Mouse (Mus musculus) monocyte, adult 2 months (primary cell): ENCODE data around the gene Gm20532.

Experiments used
- DNase-seq, 2 experiments: peaks; one replicate each; pipeline ENCODE4 v3.0.0; 2022; ENCODE audit warnings: low spot score in 2 of 2, low read depth in 1 of 2

Gm20532 gene

DNA sequence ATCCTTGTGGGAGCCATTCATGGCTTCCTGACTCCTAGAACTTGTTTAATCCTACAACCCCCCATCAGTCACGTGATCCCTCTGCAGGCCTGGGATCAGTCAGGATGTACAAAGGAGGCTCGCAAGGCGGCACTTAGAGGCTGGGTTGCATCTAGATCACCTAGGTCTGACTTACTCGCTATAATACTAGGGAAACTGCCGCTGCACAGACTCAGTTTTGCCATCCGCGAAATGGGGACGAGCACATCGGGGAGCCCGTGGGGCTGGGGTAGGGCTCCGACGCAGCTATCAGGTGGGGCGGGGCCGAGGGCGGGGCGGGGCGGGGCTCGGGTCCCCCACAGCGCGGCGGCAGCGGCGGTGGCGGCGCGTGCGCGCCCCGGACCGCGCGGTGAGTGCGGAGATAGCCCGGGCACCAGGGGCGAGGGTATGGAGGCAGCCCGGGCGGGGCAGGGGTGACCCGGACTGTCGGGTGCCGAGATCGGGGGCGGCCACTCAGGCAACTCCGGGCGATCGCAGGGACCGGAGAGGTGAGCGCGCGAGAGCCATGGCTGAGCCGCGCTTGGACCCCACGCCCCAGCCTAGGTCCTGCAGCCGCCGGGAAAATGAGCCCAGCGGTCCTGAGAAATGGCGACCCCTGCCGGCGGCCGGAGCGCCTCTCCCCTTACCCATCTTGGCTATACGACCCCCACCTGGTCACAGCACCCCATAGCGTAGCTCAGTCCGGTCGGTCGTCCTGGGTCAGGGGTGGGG is at the start of gene Gm20532:
Gm20532 (plus strand) TSS at position 346 of the 750 bp plus-strand sequence.
- DNase-seq, result no peak

DNA sequence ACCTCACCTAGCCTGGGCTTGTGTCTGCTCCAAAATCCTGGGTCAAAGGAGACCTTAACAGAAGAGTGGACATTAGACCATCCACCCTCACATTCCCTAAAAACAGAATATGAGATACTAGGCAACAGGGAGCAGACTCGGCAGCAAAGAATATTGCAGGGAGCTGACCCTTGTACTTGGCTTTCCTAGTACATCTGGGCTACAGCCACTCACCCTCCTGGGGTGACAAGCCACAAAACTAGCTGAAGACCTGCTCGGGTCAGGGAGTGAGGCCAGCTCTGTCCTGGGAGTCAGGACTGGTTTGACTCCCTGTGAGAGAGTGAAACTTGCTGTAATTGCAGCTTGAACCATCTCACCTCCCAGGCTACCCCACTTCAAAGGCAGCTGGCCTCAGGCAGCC is 46.9 kb upstream of the Gm20532 start:
- DNase-seq, result no peak

DNA sequence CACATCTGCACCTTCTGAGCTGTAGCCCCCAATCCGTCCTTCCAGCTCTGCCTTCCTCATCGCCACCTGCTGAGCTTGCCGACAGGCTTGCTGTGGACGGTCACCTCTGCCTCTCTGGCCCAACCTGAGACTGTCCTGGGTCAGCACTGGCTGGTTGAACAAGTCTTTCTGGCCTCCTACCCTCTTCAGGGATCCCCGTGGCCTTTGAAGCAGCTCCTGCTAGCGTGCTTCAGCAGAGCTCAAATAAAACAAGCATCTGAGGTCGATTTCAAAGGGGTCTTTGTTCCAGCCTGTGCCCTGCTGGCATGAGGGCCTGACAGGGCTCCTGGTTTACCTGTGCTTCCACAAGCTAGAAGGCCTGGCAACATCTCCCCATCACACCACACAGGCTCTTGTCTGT is 45.7 kb upstream of the Gm20532 start:
- DNase-seq, result no peak

GRCm38 (mm10) chr2:26541258-26541910 is 45.1 kb upstream of the Gm20532 start:
- DNase-seq, result no peak

DNA sequence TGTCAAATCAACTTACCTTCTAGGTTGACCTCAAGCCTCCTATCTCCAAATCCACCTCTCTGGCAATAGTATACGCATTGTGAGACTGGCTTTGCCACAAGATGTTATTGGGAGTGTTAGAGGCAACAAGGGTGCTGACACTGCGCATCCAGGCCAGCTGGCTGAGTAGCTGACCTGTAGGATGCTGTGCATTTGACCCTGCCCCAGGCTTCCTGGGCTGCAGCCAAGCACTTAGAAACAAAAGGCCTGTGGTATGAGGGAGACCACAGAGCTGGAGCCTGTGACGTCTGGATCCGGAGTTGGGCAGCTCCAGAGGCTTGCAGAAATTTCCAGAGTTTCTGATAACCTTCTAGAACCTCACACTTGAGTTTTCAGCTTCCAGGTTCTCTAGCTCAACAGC is 43.3 kb upstream of the Gm20532 start:
- DNase-seq, result no peak

DNA sequence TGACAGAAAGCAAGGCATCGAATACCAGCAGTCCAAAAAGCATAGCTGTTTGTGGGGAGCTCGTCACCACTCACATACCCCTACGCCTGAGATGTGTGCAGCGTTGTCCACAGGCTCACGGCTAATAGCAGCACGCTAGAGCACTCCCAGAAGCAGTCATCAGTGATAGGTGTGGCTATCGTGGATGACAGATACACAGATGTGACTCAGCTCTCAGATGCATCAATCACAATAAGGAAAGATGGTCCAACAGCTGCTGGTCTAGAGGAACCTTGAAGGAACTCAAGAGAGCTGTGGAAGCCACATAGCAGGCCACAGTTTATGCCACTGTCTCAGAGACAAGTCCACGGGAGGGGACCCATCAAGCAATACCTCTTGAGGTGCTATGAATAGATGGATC is 42.7 kb upstream of the Gm20532 start:
- no peak for DNase-seq

DNA sequence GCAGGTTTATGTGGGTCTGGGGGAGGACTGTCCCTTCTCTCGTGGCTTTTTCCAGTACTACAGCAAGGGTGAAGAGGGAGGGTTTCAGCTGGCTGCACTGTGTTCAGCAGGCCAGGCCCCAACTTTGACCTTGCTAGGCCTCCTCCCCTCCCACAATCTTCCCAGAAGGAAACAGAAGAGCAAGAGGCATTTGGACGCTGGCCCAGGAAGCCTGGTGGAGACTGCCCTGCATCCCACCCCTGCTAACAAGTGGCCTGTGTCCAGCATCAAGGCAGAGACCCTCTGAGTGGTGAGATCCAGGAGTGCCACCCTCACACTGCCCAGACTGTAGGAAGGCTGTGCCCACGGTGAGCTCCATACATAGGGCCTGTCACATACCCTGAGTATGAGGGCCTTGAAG is 42.2 kb upstream of the Gm20532 start:
- DNase-seq, result no peak

DNA sequence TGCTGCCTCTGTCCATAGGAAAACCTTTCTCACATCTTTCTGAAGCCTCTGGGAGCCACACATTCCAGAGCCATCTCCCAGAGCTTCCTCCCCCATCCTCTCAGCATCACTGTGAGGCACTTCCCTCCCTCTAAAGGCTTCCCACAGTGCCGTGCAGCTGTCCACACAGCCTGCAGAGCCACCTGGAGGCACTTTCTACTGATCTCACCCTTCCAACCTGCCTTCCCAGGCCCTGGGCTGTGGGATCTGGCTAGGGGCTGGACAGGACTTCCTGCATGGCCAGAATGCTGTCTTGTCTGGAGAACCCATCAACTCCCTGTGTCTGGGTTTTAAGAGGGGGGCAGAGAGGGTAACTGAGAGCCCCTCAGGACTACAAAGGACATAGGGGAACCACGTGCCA is 39.0 kb upstream of the Gm20532 start:
- no peak for DNase-seq

DNA sequence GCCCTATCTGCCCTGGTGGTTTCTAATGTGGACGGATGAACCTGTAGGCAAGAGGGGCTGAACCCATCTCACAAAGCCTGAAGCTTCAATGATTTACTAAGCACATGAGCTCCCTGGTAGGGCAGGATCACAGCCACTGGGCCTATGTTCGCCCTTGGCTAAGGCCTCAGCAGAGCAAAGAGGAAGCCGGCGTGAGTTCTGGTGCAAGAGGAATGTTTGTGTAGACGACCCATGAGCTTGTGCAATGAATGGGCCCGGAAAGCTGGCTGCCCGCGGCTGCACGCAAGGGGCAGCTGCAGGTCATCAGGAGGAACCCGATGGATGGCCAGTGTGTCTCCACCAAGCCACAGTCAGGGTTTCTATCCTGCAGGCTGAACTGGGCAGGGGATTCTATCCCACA is 36.6 kb upstream of the Gm20532 start:
- peak; percentile 70 to 76 for DNase-seq

- DNase-seq, result no peak
These were observed 36.2 kb upstream of the Gm20532 start for GRCm38 (mm10) chr2:26550205-26550604.

- no peak for DNase-seq
These were observed 35.7 kb upstream of the Gm20532 start for GRCm38 (mm10) chr2:26550777-26551176.

- DNase-seq, result no peak
These were observed 35.0 kb upstream of the Gm20532 start for GRCm38 (mm10) chr2:26551446-26551845.

DNA sequence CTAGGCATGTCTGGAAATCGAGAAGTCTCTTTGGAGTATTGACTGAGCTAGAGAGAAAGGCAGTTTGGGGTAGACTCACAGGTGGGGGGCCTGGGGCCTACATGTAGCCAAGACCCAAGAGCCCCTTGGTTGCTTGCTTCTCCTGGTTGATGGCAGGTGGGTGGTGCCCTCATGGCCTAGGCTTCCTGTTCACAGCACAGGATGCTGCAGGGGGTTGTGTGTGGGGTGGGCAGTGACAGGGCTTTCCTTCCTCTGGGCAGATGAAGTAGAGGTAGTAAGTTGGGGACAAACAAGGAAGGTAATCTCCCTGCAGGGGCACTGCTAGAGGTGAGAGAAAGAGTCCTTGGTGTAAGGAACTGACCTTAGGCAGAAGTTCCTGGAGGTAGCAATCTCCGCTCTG is 34.4 kb upstream of the Gm20532 start:
- no peak for DNase-seq

DNA sequence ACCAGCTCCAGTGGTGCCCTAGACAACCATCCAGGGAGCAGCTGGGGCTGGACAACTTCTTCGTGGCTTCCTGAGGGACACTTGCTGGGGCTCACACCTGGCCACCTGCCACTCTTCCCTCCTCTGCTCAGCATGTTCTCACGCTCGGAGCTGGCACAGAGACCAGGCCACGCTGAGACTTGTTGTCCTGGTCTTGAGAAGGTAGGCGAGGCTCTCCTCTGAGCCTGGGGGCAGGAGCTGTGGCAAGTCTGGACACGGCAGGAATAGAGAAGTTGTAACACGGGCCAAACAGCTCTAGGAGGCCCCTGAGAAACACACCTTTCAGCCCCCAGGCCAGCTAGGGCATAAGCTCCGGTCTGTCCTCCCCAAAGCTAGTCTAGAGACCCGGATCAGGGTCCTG is 32.5 kb upstream of the Gm20532 start:
- no peak for DNase-seq

DNA sequence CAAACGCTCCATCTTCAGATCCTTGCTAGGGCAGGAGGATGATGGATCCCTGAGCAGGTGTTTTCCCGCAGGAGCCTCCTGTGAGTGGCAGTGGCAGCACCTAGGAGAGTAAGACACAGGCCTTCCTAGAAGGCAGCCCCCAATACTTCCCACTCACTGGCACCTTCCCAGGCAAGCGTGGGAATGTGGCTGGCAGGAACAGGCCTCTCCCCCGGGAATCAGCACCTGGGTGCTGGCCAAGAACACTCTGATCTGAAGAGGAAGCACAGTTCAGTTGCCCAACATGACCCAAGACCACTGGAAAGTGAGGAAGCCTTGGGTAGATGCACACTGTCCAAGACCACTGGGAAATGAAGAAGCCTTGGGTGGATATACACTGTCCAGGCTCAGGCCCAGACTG is 31.4 kb upstream of the Gm20532 start:
- DNase-seq, result no peak

DNA sequence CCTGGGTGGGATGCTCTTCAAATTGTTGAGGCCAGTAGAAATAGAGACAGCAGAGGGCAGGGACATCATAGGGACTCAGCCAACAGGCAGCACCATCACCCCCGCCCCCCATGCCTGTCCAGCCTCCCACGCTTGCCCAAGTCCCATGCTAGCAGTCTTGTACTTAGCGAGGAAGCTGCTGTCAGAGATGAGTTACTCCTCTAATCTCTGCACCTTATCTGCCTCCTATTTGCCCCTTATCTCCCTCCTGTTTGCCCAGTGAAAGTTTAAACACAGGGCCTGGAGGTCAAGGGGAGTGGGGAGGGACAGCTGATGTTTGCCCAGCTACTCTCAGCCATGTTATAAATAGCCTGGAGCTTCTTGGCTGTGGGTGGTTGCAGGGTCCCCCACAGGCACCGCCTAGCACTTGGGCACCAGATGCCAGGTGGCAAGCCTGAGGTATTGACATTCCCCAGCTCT is 29.9 kb upstream of the Gm20532 start:
- no peak for DNase-seq

DNA sequence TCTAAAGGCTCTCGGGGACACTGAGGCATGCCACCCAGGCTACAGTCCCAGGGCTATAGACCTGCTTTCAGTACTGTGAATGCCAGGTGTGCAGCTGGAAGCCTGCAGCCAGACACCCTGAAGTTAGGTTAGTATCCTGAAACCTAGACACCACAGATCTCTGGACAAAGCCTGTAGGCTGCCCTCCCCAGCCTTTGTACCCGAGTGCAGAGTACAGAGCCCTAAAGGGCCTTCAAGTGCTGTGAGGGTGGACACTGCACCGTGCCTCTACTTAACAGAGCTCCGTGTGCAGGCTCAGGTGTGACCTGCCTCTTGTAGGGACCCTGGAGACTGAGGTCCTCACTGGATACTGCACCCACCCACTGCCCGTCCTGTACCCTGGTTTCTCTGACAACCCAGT is 25.9 kb upstream of the Gm20532 start:
- no peak for DNase-seq

GRCm38 (mm10) chr2:26561351-26562016 is 25.0 kb upstream of the Gm20532 start:
- DNase-seq, result no peak

DNA sequence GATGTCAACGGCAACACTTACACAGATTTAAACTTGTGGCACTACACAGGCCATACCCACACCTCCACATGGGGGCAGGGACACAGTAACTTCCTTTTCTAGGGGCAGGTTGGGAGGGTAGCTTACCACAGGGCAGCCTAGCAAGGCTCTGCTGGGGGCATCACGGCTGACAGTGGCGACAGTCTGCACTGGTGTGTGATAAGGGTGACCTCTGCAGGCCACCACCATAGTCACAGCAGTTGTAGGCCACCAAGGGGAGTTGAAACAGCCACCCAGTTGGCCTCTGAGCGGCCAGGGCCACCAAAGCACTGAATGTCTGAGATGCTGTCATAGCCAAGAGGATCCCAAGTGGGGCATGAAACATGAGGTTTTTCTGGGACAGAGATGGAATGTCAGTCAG is 20.2 kb upstream of the Gm20532 start:
- peak; percentile 26 to 54 for DNase-seq

DNA sequence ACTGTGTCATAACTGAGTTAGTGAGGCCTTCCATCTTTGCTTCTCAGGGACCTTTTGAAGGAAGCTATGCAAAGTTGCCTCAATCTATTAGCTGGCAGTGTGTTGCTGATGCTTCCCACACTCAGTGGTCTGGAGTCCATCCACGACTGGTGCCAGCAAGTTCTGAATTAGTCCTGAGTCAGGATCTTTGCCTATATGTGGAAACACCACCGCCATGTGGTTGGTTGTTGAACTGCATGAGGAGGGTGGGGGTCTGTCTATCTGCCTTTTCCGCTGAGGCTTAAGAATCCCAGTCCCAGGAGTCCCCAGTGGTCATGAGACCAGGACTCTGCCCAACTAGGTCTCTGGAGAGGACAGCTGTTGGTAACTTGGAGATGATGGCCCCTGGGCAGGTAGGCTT is 16.4 kb upstream of the Gm20532 start:
- DNase-seq, result no peak

- no peak for DNase-seq
These were observed 15.0 kb upstream of the Gm20532 start for GRCm38 (mm10) chr2:26571400-26571799.

- no peak for DNase-seq
These were observed 14.6 kb upstream of the Gm20532 start for GRCm38 (mm10) chr2:26571826-26572225.
